Mouse (Mus musculus) gastrocnemius, postnatal 14 days (tissue): ENCODE measurements at regions not wholly inside any gene's neighbourhood (a gene's known extent, or its start where the extent isn't known, plus 50 kb on each side); places are given as distances from the start of the nearest gene placed in this dataset.
"Not testable (repeated sequence)": the region's sequence is repeated elsewhere in the genome, so short reads cannot be mapped to it uniquely, and the experiment has no call there.

ENCODE experiments used
- DNase-seq: peaks from one replicate; pipeline ENCODE4 v3.0.0; 2021; ENCODE audit warnings: mixed read lengths
- intact Hi-C: fragments of 180-260 bp; cut with DNase I; formaldehyde crosslinking; loops from one replicate; pipeline ENCODE4 v1.15.1; 2025; ENCODE audit warnings: low total_unique reads

- intact Hi-C loops = no loop called here
- DNase-seq = no peak
Observed at GRCm38 (mm10) chr8:35020480-35020879, 745.1 kb upstream of the Gm19410 start.

GRCm38 (mm10) chr8:35022649-35023048, 742.9 kb upstream of the Gm19410 start:
- DNase-seq = no peak
- intact Hi-C loops = no loop called here

- intact Hi-C loops = no loop called here
- no peak for DNase-seq
Observed at GRCm38 (mm10) chr8:35047798-35048197, 717.8 kb upstream of the Gm19410 start.

- DNase-seq = no peak
- intact Hi-C loops = no loop called here
Observed at GRCm38 (mm10) chr8:35053444-35053843, 712.1 kb upstream of the Gm19410 start.

GRCm38 (mm10) chr8:35061048-35061447, 704.5 kb upstream of the Gm19410 start:
- intact Hi-C loops = no loop called here

GRCm38 (mm10) chr8:35068228-35068627, 697.4 kb upstream of the Gm19410 start:
- DNase-seq = no peak
- intact Hi-C loops = no loop called here

More at GRCm38 (mm10) chr8:35061048-35061447, 704.5 kb upstream of the Gm19410 start:
- no peak for DNase-seq

- intact Hi-C loops = no loop called here
- no peak for DNase-seq
Observed at GRCm38 (mm10) chr8:35070246-35070989, 695.2 kb upstream of the Gm19410 start.

GRCm38 (mm10) chr8:35075971-35076370, 689.6 kb upstream of the Gm19410 start:
- intact Hi-C loops = no loop called here

GRCm38 (mm10) chr8:35083161-35083560, 682.4 kb upstream of the Gm19410 start:
- intact Hi-C loops = no loop called here
- no peak for DNase-seq

More at GRCm38 (mm10) chr8:35075971-35076370, 689.6 kb upstream of the Gm19410 start:
- no peak for DNase-seq

- intact Hi-C loops = no loop called here
- no peak for DNase-seq
Observed at GRCm38 (mm10) chr8:35087070-35087469, 678.5 kb upstream of the Gm19410 start.

- intact Hi-C loops = no loop called here
- no peak for DNase-seq
Observed at GRCm38 (mm10) chr8:35088380-35089244, 677.0 kb upstream of the Gm19410 start.

- DNase-seq = no peak
- intact Hi-C loops = no loop called here
Observed at GRCm38 (mm10) chr8:35089519-35089918, 676.1 kb upstream of the Gm19410 start.

GRCm38 (mm10) chr8:35101701-35102100, 663.9 kb upstream of the Gm19410 start:
- DNase-seq = no peak
- intact Hi-C loops = no loop called here

GRCm38 (mm10) chr8:35102102-35102501, 663.5 kb upstream of the Gm19410 start:
- intact Hi-C loops, DNase-seq: not testable (repeated sequence)

GRCm38 (mm10) chr8:35104465-35104876, 661.1 kb upstream of the Gm19410 start:
- DNase-seq, intact Hi-C loops: not testable (repeated sequence)

- DNase-seq = no peak
- intact Hi-C loops = no loop called here
Observed at GRCm38 (mm10) chr8:35109506-35110217, 655.9 kb upstream of the Gm19410 start.

- DNase-seq = no peak
- intact Hi-C loops = no loop called here
Observed at GRCm38 (mm10) chr8:35110286-35110685, 655.3 kb upstream of the Gm19410 start.

GRCm38 (mm10) chr8:35111130-35111529, 654.5 kb upstream of the Gm19410 start:
- no peak for DNase-seq
- intact Hi-C loops = no loop called here

GRCm38 (mm10) chr8:35112591-35113265, 652.9 kb upstream of the Gm19410 start:
- DNase-seq = no peak
- intact Hi-C loops = no loop called here
